Mouse (Mus musculus): ENCODE measurements around the gene Fam136a.

DNA sequence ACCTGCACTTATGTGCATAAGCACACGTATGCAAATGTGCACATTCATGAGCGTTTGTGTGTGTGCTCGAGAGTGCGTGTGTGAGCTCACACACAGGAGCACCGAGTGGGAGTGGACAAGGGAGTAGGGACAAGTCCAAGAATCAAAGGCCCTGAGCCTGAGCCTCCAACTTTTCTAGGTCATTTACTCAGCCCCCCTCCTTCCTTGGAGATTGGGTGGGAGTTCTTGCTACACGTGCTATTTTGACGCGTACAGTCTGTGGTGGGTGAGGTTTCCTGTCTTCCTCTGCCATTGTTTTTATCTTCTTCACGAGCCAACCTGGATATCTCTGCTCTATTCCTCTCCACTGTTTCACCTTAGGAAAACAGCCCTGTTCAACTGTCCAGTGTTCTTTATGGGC is 8.5 kb upstream of the Fam136a start:
- TF ChIP-seq EP300 (IDR thresholded peaks at IDR 0.05; ENCODE audit: low read depth) (no peak), CTCF (IDR thresholded peaks at IDR 0.05; ENCODE audit: low read depth) (no peak)

Measured in liver, postnatal 0 days (tissue).